Comparison of ENCODE assay signal across 8 mouse cellular contexts in the genomic region with DNA sequence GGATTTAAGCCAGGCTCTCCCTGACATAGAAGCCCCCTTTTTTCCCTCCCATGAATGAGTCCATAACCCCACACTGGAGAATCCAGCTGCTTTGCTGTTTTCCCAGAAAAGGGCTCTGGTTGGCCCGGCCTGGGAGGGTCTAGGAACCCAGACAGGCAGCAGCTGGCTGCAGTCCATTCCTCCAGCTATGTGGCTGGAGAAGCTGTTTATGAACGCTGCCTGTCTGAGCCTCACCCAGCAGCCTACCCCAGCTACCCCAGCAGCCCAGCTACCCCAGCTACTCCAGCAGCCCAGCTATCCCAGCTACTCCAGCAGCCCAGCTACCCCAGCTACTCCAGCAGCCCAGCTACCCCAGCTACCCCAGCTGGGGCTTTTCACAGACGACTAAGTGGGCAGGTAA. TPM values are rescaled to one million over a fixed set of nuclear protein-coding genes. Genes with fewer than 3 reads are reported as not detected.
DNase-seq lines count a peak whose midpoint lies in the region; ATAC-seq and TF ChIP-seq lines count a peak whose summit lies in the region.

Gene Pdcd4, plus strand, starts transcription at position 171 of the 400 bp plus-strand sequence.

- H3K36me3 ChIP-seq in forebrain, embryonic 15.5 days: no peaks in the 10 kb centered on the region
- H3K36me3 ChIP-seq in limb, embryonic 11.5 days (ENCODE audit: control insufficient read depth, insufficient read depth, low read length): no peaks in the 10 kb centered on the region

- no peak for TF ChIP-seq CTCF in cerebellum, adult 2 months (IDR thresholded peaks at IDR 0.05; ENCODE audit: borderline replicate concordance, insufficient read depth, low read depth, low read length)

- TF ChIP-seq POLR2A in cerebellum, adult 2 months (IDR thresholded peaks at IDR 0.05; ENCODE audit: borderline replicate concordance, insufficient read depth, low read length): no peak

- no peak within 1 kb of the TSS for H3K9ac ChIP-seq in forebrain, embryonic 15.5 days (replicated peaks)
- H3K9ac ChIP-seq in limb, embryonic 11.5 days (ENCODE audit: low read length): no peak within 1 kb of the TSS

- H3K9me3 ChIP-seq in forebrain, embryonic 15.5 days: no peaks in the 10 kb centered on the region
- H3K9me3 ChIP-seq in limb, embryonic 11.5 days (ENCODE audit: control insufficient read depth, low read length): no peaks in the 10 kb centered on the region

- no peak for ATAC-seq in activated CD4-positive, CD25-positive, alpha-beta regulatory T cell, adult 4 months
- ATAC-seq in forebrain, embryonic 15.5 days (replicated peaks): no peak
- ATAC-seq in hematopoietic stem cell, adult 5-6 weeks (replicated peaks in 1 of 2; ENCODE audit: insufficient read depth in 1 of 2, low FRiP score in 2 of 2, low TSS enrichment in 1 of 2, low read depth in 1 of 2, poor library complexity in 2 of 2, severe bottlenecking in 2 of 2): no peak
- ATAC-seq in limb, embryonic 11.5 days (ENCODE audit: insufficient number of reproducible peaks, low FRiP score, low TSS enrichment, low read depth): no peak
- no peak for ATAC-seq in monocyte, adult 5-6 weeks (replicated peaks; ENCODE audit: insufficient number of reproducible peaks, low FRiP score, low TSS enrichment, poor library complexity, severe bottlenecking)

- H3K27me3 ChIP-seq in cerebellum, adult 2 months (ENCODE audit: control insufficient read depth, insufficient read depth, low read length): no peaks in the 10 kb centered on the region
- no peaks in the 10 kb centered on the region for H3K27me3 ChIP-seq in forebrain, embryonic 15.5 days
- H3K27me3 ChIP-seq in limb, embryonic 11.5 days (ENCODE audit: control insufficient read depth, insufficient read depth, low read length): no peaks in the 10 kb centered on the region

- H3K4me1 ChIP-seq in cerebellum, adult 2 months (ENCODE audit: control insufficient read depth, insufficient read depth, low read length): peaks cover 3% of the 10 kb centered on the region; the same call in 1 of the 2 replicates
- no peaks in the 10 kb centered on the region for H3K4me1 ChIP-seq in forebrain, embryonic 15.5 days
- peaks cover 24% of the 10 kb centered on the region for H3K4me1 ChIP-seq in limb, embryonic 11.5 days (ENCODE audit: control insufficient read depth, insufficient read depth, low read length)

- WGBS in cerebellum, adult 2 months: 30% methylated on average over 3 of the region's 3 CpGs
- WGBS in forebrain, embryonic 15.5 days: 40% methylated on average over 3 of the region's 3 CpGs
- 37% methylated on average over 3 of the region's 3 CpGs for WGBS in limb, embryonic 11.5 days

- H3K4me3 ChIP-seq in cerebellum, adult 2 months (replicated peaks; ENCODE audit: insufficient read depth, low read depth, low read length): no peak within 1 kb of the TSS
- no peak within 1 kb of the TSS for H3K4me3 ChIP-seq in forebrain, embryonic 15.5 days
- H3K4me3 ChIP-seq in limb, embryonic 11.5 days (ENCODE audit: low read depth, low read length): no peak within 1 kb of the TSS

- DNase-seq in cerebellum, adult 2 months: no peak
- no peak for DNase-seq in cerebellum, postnatal 25 days
- no peak for DNase-seq in limb, embryonic 11.5 days (ENCODE audit: low spot score)
- DNase-seq in frontal cortex, postnatal 14 days (ENCODE audit: low spot score in 2 of 2): no peak

- no peak within 1 kb of the TSS for H3K4me2 ChIP-seq in forebrain, embryonic 15.5 days (replicated peaks)
- H3K4me2 ChIP-seq in limb, embryonic 11.5 days (ENCODE audit: low read depth, severe bottlenecking): no peak within 1 kb of the TSS

- H3K27ac ChIP-seq in cerebellum, adult 2 months (ENCODE audit: insufficient read depth, low read length): no peak within 1 kb of the TSS
- no peak within 1 kb of the TSS for H3K27ac ChIP-seq in forebrain, embryonic 15.5 days (replicated peaks)
- H3K27ac ChIP-seq in limb, embryonic 11.5 days (replicated peaks; ENCODE audit: low read depth, low read length): peak within 1 kb of the TSS; percentile 10; the same call in 1 of the 2 replicates

RNA-seq across cellular contexts. Expression of gene Pdcd4, which starts in this region (rescaled TPM):
- polyA plus RNA-seq in cerebellum, adult 2 months (2012; rRNA removed): 40.0 and 42.3 TPM in 2 replicates
- 100 to 1,000 TPM; 479 to 707 TPM for polyA plus RNA-seq in activated CD4-positive, CD25-positive, alpha-beta regulatory T cell, adult 4 months (2017; shearing (Covaris generic))
- 90.4 and 94.7 TPM in 2 replicates for polyA plus RNA-seq in forebrain, embryonic 15.5 days (2015; fragmentation: Nextera tagmentation; extraction: Ambion mirVana)
- 182 and 234 TPM in 2 replicates for total RNA-seq in hematopoietic stem cell, adult 5-6 weeks (2017)
- 75.5 and 80.7 TPM in 2 replicates for polyA plus RNA-seq in limb, embryonic 11.5 days (2014; fragmentation: Nextera tagmentation; extraction: Ambion mirVana)
- total RNA-seq in monocyte, adult 5-6 weeks (2017): 238 to 392 TPM (median 322 TPM) in 3 replicates
